Mouse (Mus musculus) liver, embryonic 14.5 days (tissue): ENCODE measurements around the gene Hist1h4j. TPM values are rescaled to one million over a fixed set of nuclear protein-coding genes. Genes with fewer than 3 reads are reported as not detected.

Experiments used
- ATAC-seq: fragments of 200-750 bp; cut with Nextera tagmentation; 2 replicates; pipeline ENCODE4 v1.8.0; 2017; ENCODE audit warnings: moderate number of reproducible peaks, mild to moderate bottlenecking, moderate library complexity; ENCODE audit not compliant: insufficient read depth
- DNase-seq, 3 experiments: peaks; one replicate each; pipeline ENCODE4 v3.0.0-alpha.2; 2012 to 2013; ENCODE audit warnings: low read depth in 3 of 3, low spot score in 3 of 3
- H3K27ac ChIP-seq: fragments of 300-500 bp; sonication (generic); 2 replicates; pipeline ENCODE4 v1.5.1; 2014; ENCODE audit warnings: moderate library complexity, mild to moderate bottlenecking, control low read depth, inconsistent platforms
- H3K27me3 ChIP-seq: fragments of 300-500 bp; sonication (generic); 2 replicates; pipeline ENCODE4 v1.6.1; 2014; ENCODE audit warnings: mild to moderate bottlenecking, low read length, moderate library complexity; ENCODE audit not compliant: control insufficient read depth, insufficient read depth
- H3K36me3 ChIP-seq: fragments of 300-500 bp; sonication (generic); replicated peaks from 2 replicates; pipeline ENCODE4 v1.6.1; 2014; ENCODE audit warnings: low read depth; ENCODE audit not compliant: control insufficient read depth, insufficient read depth
- H3K4me1 ChIP-seq, 2 experiments: fragments of 200-500 bp in 1 of 2; fragments of 300-500 bp in 1 of 2; sonication (generic) in 1 of 2; replicated peaks; 2 replicates each; pipeline ENCODE4 v1.6.1; 2012 to 2014; ENCODE audit warnings: antibody characterized with exemption in 1 of 2, inconsistent platforms in 1 of 2, low read length in 1 of 2; ENCODE audit not compliant: control insufficient read depth in 2 of 2, insufficient read depth in 2 of 2
- H3K4me2 ChIP-seq: fragments of 300-500 bp; sonication (generic); 2 replicates; pipeline ENCODE4 v1.6.1; 2014; ENCODE audit warnings: low read depth, mild to moderate bottlenecking, control low read depth, moderate library complexity
- H3K4me3 ChIP-seq, 2 experiments: fragments of 200-500 bp in 1 of 2; fragments of 300-500 bp in 1 of 2; sonication (generic) in 1 of 2; 2 replicates each; pipeline ENCODE4 v1.5.1; 2012 to 2014; ENCODE audit warnings: low read depth in 2 of 2, low read length in 2 of 2, mild to moderate bottlenecking in 2 of 2, control low read depth in 1 of 2, inconsistent platforms in 1 of 2, moderate library complexity in 1 of 2; ENCODE audit not compliant: insufficient read depth in 1 of 2
- H3K9ac ChIP-seq: fragments of 300-500 bp; sonication (generic); replicated peaks from 2 replicates; pipeline ENCODE4 v1.6.1; 2014; ENCODE audit warnings: mild to moderate bottlenecking, control low read depth, moderate library complexity
- H3K9me3 ChIP-seq: fragments of 300-500 bp; sonication (generic); 2 replicates; pipeline ENCODE4 v1.6.1; 2016; ENCODE audit warnings: low read length, mixed read lengths; ENCODE audit not compliant: control insufficient read depth
- CTCF ChIP-seq: IDR thresholded peaks from 2 replicates; pipeline ENCODE4 v1.5.1; 2016; ENCODE audit warnings: antibody characterized with exemption, low read depth, control low read depth
- EP300 ChIP-seq: IDR thresholded peaks from 2 replicates; pipeline ENCODE4 v1.6.1; 2016; ENCODE audit warnings: antibody characterized with exemption, low read depth
- WGBS: fragments of 180-500 bp; shearing (Covaris S2); extraction: QIAGEN DNeasy Blood & Tissue Kit; methylation state at CpG from one replicate; pipeline ENCODE4 v1.1.7; 2014; ENCODE audit not compliant: insufficient replicate concordance; 5-methylcytosine and 5-hydroxymethylcytosine counted together
- polyA plus RNA-seq, 2 experiments: library from polyadenylated mRNA; depleted of rRNA in 1 of 2; stranded (reverse) in 1 of 2; unstranded in 1 of 2; fragments of >200 nt; fragmentation: Nextera tagmentation in 1 of 2; extraction: Ambion mirVana in 1 of 2; gene quantifications; 2 replicates each; pipeline versions ENCODE4 v1.2.1 to v1.2.3; 2012 to 2014

Hist1h4j gene
- polyA plus RNA-seq, 2 experiments: 0.52 to 29.5 TPM

GRCm38 (mm10) chr13:21729544-21729943 lies 5.3 kb upstream of the Hist1h4j start:
- whole genome bisulfite sequencing: 69% methylated on average over 1 of the region's 1 CpGs
- Histone ChIP-seq H3K36me3 (no peaks in the 10 kb centered on the region), H3K27ac (no peak overlapping the region), H3K9ac (no peak overlapping the region), H3K27me3 (no peaks in the 10 kb centered on the region), H3K4me2 (no peak overlapping the region), H3K4me3 (no peak overlapping the region), H3K4me1 (peaks cover 0 to 7% of the 10 kb centered on the region in 2 experiments; a peak in 3 of 4 replicates), H3K9me3 (no peaks in the 10 kb centered on the region)
- no peak for ATAC-seq
- no peak for DNase-seq
- TF ChIP-seq EP300 (no peak), CTCF (no peak)

DNA sequence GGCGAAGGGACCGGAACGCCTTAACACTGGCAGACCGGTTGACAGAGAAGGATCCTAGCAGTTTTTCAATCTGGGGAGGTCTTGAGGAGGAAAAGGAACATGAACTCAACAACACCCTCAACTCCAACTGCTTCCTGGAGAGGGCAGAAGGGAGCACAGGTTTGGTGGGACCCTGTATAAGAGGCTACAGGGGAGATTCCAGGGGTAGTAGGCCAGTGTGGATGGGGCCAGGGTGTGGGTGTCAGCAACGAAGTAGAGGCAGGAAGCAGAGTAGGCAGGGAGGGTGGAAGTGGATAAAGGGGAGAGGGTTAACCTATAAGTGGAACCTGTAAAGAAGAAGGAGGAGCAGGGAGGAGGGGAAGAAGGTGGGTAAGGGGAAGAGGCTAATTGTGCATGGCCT lies 1.4 kb upstream of the Hist1h4j start:
- TF ChIP-seq EP300 (no peak), CTCF (peak; percentile 40)
- ATAC-seq (no peak), DNase-seq (no peak)
- H3K36me3 ChIP-seq: no peaks in the 10 kb centered on the region
- H3K27ac ChIP-seq: peak overlapping the region; percentile 92
- 77% methylated on average over 5 of the region's 5 CpGs for whole genome bisulfite sequencing
- H3K4me1 ChIP-seq: peaks cover 0 to 7% of the 10 kb centered on the region in 2 experiments; a peak in 3 of 4 replicates
- no peak overlapping the region; the same call in 1 of the 2 replicates for H3K4me2 ChIP-seq
- H3K9ac ChIP-seq: peak overlapping the region; percentile 90
- no peak overlapping the region for H3K4me3 ChIP-seq
- H3K27me3 ChIP-seq: no peaks in the 10 kb centered on the region
- no peaks in the 10 kb centered on the region for H3K9me3 ChIP-seq

- DNase-seq: peak; percentile 82 to 84 (median 82)
- peak overlapping the region; percentile 90 for H3K9ac ChIP-seq
- peak overlapping the region; percentile 92 for H3K27ac ChIP-seq
- peak overlapping the region; percentile 76 for H3K4me2 ChIP-seq
- no peaks in the 10 kb centered on the region for H3K36me3 ChIP-seq
- H3K4me1 ChIP-seq: peaks cover 0 to 7% of the 10 kb centered on the region in 2 experiments; a peak in 3 of 4 replicates
- 1% methylated on average over 21 of the region's 21 CpGs for WGBS
- H3K9me3 ChIP-seq: no peaks in the 10 kb centered on the region
- H3K27me3 ChIP-seq: no peaks in the 10 kb centered on the region
- peak; percentile 60 for ATAC-seq
- H3K4me3 ChIP-seq: peak overlapping the region; percentile 56 to 59
- TF ChIP-seq EP300: 0 out of 2 replicates have a peak, but pooled peaks have one; percentile 38
- peak; percentile 93 for TF ChIP-seq CTCF
These were observed 606 bp upstream of the Hist1h4j start for GRCm38 (mm10) chr13:21734010-21734905.

DNA sequence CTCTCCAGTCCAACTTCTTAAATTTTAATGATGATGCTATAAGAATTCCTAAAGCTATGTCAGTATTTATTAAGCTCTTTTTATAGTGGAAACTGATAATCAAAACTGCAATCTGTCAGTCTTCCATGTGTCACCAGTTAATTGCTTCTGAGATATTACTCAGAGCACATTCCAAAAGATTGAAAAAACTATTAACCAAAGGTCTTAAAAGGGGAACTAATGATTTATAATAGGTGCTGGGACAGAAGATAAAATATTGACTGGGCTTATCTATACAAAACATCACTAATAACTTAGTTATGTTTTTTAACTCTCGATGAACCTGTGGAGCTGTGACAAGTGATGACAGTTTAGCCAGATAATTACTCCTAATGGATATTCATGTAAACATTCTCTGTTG lies 10.1 kb downstream of the Hist1h4j start:
- Histone ChIP-seq H3K4me2 (no peak overlapping the region), H3K27ac (no peak overlapping the region), H3K4me3 (no peak overlapping the region), H3K27me3 (no peaks in the 10 kb centered on the region), H3K9me3 (no peaks in the 10 kb centered on the region), H3K9ac (no peak overlapping the region), H3K36me3 (no peaks in the 10 kb centered on the region), H3K4me1 (peaks cover 3 to 7% of the 10 kb centered on the region in 2 experiments; a peak in 3 of 4 replicates)
- no peak for TF ChIP-seq CTCF
- no peak for TF ChIP-seq EP300
- ATAC-seq (no peak), DNase-seq (no peak)
- 32% methylated on average over 1 of the region's 1 CpGs for WGBS
